Mouse (Mus musculus) hindbrain, embryonic 13.5 days (tissue): Measurements from ENCODE around the gene Arl15. TPM values are rescaled to one million over a fixed set of nuclear protein-coding genes. Genes with fewer than 3 reads are reported as not detected.
A peak's percentile ranks its signal among the peaks of the same experiment; 100 is the strongest.

ENCODE experiments used
- ATAC-seq: fragments of 200-750 bp; cut with Nextera tagmentation; 2 replicates; pipeline ENCODE4 v1.8.0; 2017; ENCODE audit warnings: moderate TSS enrichment; ENCODE audit not compliant: low FRiP score
- H3K27ac ChIP-seq: fragments of 300-500 bp; sonication (generic); 2 replicates; pipeline ENCODE4 v1.5.1; 2015; ENCODE audit warnings: inconsistent platforms, mild to moderate bottlenecking, moderate library complexity
- H3K27me3 ChIP-seq: fragments of 300-500 bp; sonication (generic); 2 replicates; pipeline ENCODE4 v1.6.1; 2015; ENCODE audit warnings: mild to moderate bottlenecking, inconsistent platforms
- H3K36me3 ChIP-seq: fragments of 300-500 bp; sonication (generic); 2 replicates; pipeline ENCODE4 v1.6.1; 2015; ENCODE audit warnings: mild to moderate bottlenecking, inconsistent platforms
- H3K4me1 ChIP-seq: fragments of 300-500 bp; sonication (generic); replicated peaks from 2 replicates; pipeline ENCODE4 v1.6.1; 2015; ENCODE audit warnings: inconsistent platforms
- H3K4me2 ChIP-seq: fragments of 300-500 bp; sonication (generic); 2 replicates; pipeline ENCODE4 v1.6.1; 2015; ENCODE audit warnings: inconsistent platforms, mild to moderate bottlenecking, moderate library complexity
- H3K4me3 ChIP-seq: fragments of 300-500 bp; sonication (generic); 2 replicates; pipeline ENCODE4 v1.5.1; 2015; ENCODE audit warnings: mild to moderate bottlenecking, inconsistent platforms
- H3K9ac ChIP-seq: fragments of 300-500 bp; sonication (generic); 2 replicates; pipeline ENCODE4 v1.6.1; 2015; ENCODE audit warnings: mild to moderate bottlenecking, inconsistent platforms
- H3K9me3 ChIP-seq: fragments of 300-500 bp; sonication (generic); 2 replicates; pipeline ENCODE4 v1.6.1; 2016; ENCODE audit warnings: inconsistent platforms
- WGBS: fragments of 180-500 bp; shearing (Covaris S2); methylation state at CpG from one replicate; pipeline ENCODE4 v1.1.7; 2015; 5-methylcytosine and 5-hydroxymethylcytosine counted together
- polyA plus RNA-seq: library from polyadenylated mRNA; unstranded; fragments of >200 nt; fragmentation: Nextera tagmentation; extraction: Ambion mirVana; gene quantifications from 2 replicates; pipeline ENCODE4 v1.2.1, GENCODE M21; 2015

The Arl15 gene
- polyA plus RNA-seq: 17.1 and 17.3 TPM in 2 replicates

DNA sequence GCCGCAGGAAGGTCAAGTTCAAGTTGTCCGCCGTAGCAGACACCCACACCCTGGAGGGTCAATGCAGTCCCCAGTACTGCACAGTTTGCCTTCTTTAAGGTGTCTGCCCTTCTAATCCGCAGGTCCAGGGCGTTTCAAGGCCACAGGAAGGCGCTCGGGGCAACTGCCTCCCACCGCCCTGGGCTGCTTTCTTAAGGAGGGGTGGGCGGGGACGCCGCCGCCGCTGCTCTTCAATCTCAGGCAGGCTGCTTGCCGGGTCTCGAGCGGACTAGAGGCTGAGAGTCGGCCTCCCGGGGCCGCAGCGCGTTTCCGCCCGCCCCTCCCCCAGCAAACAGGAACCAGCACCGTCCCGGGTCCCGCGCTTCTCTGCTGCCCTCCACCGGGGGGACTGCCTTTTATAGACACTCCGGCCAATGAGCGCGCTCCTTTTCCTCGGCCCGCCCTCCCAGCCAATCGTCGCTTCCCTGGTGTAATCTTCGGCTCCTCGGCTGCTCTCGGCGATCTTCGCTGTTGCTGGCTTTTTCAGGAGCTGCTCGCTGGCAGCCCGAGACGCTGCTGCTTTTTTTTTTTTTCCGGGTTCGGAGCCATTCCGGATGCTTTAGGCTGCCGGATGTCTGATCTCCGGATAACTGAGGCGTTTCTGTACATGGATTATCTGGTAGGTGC is at the start of gene Arl15:
Gene Arl15, plus strand, starts transcription at position 467 of the 666 bp plus-strand sequence.
- no peaks in the 10 kb centered on the region for H3K27me3 ChIP-seq
- no peaks in the 10 kb centered on the region for H3K36me3 ChIP-seq
- peak within 1 kb of the TSS; percentile 68 for H3K4me2 ChIP-seq
- H3K9ac ChIP-seq: peak within 1 kb of the TSS; percentile 92
- H3K4me3 ChIP-seq: peak within 1 kb of the TSS; percentile 81
- H3K9me3 ChIP-seq: no peaks in the 10 kb centered on the region
- under 1% methylated on average over 49 of the region's 49 CpGs for WGBS
- peak within 1 kb of the TSS; percentile 96 for H3K27ac ChIP-seq
- H3K4me1 ChIP-seq: peaks cover 23% of the 10 kb centered on the region
- peak; percentile 97 for ATAC-seq

DNA sequence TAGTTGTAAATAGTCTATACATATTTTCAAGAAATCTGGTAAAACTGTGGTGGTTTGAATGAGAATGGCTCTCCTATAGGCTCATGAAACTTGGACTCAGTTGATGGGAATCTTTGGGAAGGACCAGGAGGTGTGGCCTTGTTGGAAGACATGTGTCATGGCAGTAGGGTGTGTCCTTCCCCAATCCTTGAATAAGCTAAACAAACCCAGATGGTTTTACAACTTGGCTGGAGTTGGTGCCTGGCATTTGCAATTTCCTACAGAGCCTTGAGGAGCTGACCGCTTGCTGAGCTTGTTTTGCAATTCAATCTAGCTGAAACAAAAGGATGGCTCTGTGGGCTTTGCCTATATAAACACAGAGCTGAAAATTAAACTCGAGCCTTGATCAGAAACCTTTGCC is 49.0 kb upstream of the Arl15 start:
- no peak overlapping the region for H3K9ac ChIP-seq
- no peak overlapping the region for H3K4me2 ChIP-seq
- H3K9me3 ChIP-seq: no peaks in the 10 kb centered on the region
- ATAC-seq: no peak
- H3K27me3 ChIP-seq: no peaks in the 10 kb centered on the region
- H3K36me3 ChIP-seq: no peaks in the 10 kb centered on the region
- no peaks in the 10 kb centered on the region for H3K4me1 ChIP-seq
- no peak overlapping the region for H3K27ac ChIP-seq
- WGBS: 45% methylated on average over 2 of the region's 2 CpGs
- H3K4me3 ChIP-seq: no peak overlapping the region

DNA sequence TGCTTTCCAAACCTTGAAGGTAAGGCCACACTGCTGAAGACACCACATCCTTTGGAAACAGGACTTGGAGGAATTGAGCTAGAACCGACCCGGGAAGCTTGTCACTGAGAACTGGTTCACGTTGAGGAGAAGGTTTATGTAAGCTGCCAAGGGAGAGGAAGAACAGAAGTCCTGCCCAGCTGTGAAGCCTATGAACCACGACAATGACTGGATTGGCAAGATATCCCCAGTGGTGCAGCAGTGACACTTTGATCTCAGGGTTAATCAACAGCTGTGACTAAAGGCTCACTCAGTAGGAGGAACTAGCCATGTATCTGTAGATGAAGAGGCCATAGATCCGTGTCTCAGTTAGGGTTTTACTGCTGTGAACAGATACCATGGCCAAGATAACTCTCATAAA is 43.5 kb upstream of the Arl15 start:
- no peak for ATAC-seq
- no peaks in the 10 kb centered on the region for H3K36me3 ChIP-seq
- no peaks in the 10 kb centered on the region for H3K27me3 ChIP-seq
- H3K4me2 ChIP-seq: no peak overlapping the region
- H3K4me3 ChIP-seq: no peak overlapping the region
- H3K9me3 ChIP-seq: no peaks in the 10 kb centered on the region
- no peak overlapping the region for H3K27ac ChIP-seq
- WGBS: 63% methylated on average over 5 of the region's 5 CpGs
- H3K4me1 ChIP-seq: no peaks in the 10 kb centered on the region
- H3K9ac ChIP-seq: no peak overlapping the region

DNA sequence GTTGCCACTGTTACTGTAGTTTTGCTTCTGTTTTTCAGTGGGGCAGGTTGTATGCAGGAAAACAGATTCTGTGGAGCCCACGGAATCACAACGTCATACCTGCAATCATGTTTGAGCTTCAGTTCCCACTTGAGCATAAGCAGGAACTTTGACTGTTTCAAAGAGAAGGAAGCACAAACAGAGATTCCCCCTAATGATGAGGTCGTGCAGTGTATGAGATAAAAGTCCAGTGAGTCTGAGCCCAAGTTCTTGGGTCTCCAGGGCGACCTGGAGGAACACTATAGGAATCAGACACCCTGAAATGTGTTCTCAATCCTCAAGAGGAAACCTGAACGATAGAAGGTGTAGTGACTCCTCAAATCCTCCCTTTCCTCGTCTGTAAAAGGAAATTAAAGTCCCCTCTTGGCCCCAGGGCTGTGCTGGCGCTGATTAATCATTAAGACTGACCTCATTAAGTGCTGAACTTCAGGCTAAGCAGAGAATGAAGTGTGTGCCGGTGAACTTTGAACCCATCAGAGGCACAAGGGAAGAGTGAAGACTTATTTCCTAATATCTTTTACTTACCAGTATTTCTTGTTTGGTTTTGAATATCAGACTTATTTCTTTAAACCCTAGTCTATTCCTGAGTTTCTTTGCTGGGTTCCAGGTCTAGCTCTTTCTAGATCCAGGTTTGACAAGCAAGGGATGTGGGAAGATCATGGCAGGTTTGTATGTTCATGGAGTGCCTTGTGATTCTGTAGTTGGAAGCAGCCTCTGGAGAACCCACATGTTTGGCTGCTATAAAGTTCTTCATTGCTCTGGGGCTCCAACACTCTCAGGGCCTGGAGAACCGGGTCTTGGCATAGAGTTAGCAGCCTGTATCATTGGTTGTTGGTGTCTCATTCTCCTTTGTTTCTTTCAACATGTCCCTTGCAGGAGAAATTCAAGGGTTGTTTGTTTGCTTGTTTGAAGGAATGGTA is 39.3 kb upstream of the Arl15 start:
- no peaks in the 10 kb centered on the region for H3K36me3 ChIP-seq
- no peaks in the 10 kb centered on the region for H3K9me3 ChIP-seq
- H3K4me3 ChIP-seq: no peak overlapping the region
- H3K4me2 ChIP-seq: no peak overlapping the region
- no peaks in the 10 kb centered on the region for H3K4me1 ChIP-seq
- no peaks in the 10 kb centered on the region for H3K27me3 ChIP-seq
- no peak for ATAC-seq
- H3K27ac ChIP-seq: no peak overlapping the region
- H3K9ac ChIP-seq: no peak overlapping the region
- WGBS: 77% methylated on average over 9 of the region's 9 CpGs

DNA sequence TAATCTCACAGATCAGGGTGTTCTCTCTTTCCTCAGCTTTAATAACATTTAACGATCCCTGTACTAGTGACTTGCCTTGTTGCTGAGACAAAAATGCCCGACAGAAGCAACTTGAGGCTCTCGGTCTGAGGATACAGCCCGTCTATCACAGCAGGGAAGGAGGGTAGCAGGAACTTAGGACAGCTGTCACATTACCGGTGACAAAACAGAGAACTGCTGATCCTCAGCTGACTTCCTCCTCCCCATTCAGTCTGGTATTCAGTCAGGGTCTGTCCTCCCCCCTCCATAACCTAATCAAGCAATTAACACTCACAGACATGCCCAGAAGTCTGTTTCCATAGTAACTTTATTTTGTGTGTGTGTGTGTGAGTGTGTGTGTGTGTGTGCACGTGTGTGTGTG is 38.5 kb upstream of the Arl15 start:
- Histone ChIP-seq H3K9me3 (no peaks in the 10 kb centered on the region), H3K27ac (no peak overlapping the region), H3K36me3 (no peaks in the 10 kb centered on the region), H3K27me3 (no peaks in the 10 kb centered on the region), H3K4me3 (no peak overlapping the region), H3K9ac (no peak overlapping the region), H3K4me2 (no peak overlapping the region), H3K4me1 (no peaks in the 10 kb centered on the region)
- WGBS: 37% methylated on average over 6 of the region's 6 CpGs
- ATAC-seq: no peak

DNA sequence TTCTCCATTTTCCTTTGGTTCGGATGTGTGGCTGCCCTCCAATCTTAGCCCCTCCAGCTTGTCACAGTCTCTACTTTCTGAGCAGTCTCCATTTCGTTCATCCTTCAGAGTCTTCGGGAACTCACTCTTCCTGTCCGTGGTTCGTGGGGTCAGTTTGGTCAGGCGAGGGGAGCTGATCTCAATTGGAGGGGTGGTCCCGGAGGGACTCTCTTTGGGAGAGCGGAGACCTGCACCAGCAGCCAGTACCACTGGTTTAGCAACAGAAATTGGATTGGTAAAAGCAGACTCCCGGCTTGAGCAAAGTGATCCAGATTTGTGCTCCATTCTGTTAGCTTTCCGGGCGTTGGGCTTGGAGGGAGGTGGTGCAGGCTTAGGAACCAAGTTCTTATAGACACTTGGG is 32.6 kb upstream of the Arl15 start:
- Histone ChIP-seq H3K27ac (no peak overlapping the region), H3K4me3 (no peak overlapping the region), H3K27me3 (no peaks in the 10 kb centered on the region), H3K9me3 (no peaks in the 10 kb centered on the region), H3K4me1 (no peaks in the 10 kb centered on the region), H3K4me2 (no peak overlapping the region), H3K36me3 (no peaks in the 10 kb centered on the region), H3K9ac (no peak overlapping the region)
- WGBS: 94% methylated on average over 11 of the region's 11 CpGs
- no peak for ATAC-seq

DNA sequence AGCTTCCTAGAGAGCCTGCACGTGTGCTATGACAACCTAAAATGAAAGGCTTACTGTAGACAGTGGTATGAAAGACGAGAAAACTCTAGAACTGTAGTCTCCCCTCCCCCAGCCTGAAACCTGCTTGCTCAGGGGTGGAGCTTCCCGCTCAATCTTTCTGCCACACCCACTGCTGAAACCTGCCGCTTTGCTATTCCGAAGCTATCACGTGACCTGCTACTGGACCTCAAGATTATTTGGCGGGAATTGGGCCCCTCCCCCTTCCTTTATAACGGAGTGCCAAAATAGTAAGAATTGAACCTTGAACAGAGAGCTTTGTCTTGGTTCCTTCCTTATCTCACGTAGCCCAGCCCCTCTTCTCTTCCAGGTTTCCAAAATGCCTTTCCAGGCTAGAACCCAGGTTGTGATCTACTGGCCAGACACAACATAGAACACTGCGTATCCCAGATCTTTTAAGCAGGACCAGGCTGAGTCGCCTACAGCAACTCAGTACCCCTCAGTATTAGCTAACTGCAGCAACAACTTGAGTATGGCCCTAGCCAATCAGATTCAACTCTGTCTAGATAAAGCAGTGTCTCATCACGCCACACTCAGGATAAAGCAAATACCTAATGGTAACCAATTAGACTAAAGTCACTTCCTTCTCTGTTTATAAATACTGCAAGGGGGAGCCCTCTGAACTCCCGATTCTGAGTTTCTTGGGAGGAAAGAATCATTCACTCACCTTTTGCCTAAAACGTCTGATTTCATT is 31.4 kb upstream of the Arl15 start:
- Histone ChIP-seq H3K27me3 (no peaks in the 10 kb centered on the region), H3K36me3 (no peaks in the 10 kb centered on the region), H3K4me2 (no peak overlapping the region), H3K4me1 (no peaks in the 10 kb centered on the region), H3K27ac (no peak overlapping the region), H3K9me3 (no peaks in the 10 kb centered on the region), H3K9ac (no peak overlapping the region), H3K4me3 (no peak overlapping the region)
- ATAC-seq: no peak
- WGBS: 88% methylated on average over 14 of the region's 14 CpGs

DNA sequence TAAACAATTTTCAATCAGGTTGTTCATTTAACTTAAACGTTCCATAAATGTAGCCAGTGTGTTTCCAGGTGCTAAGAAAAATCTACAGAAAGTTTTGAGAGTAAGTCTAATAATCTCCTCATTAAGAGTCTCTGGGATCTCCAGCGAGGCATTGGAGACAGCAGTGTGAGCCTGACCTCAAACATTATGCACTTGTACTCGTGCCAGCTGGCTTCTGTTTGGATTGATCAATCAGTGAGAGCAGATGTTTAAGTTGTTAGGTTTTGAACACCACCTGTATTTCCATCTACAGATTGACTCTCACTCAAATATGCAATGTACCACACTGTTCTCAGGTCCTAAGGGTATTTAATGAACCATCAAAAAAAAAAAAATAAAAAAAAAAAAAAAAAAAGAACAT is 28.9 kb upstream of the Arl15 start:
- no peaks in the 10 kb centered on the region for H3K27me3 ChIP-seq
- WGBS: 48% methylated on average over 3 of the region's 3 CpGs
- no peaks in the 10 kb centered on the region for H3K36me3 ChIP-seq
- no peaks in the 10 kb centered on the region for H3K9me3 ChIP-seq
- ATAC-seq: no peak
- H3K9ac ChIP-seq: no peak overlapping the region
- H3K4me1 ChIP-seq: no peaks in the 10 kb centered on the region
- H3K4me2 ChIP-seq: no peak overlapping the region
- H3K27ac ChIP-seq: no peak overlapping the region
- H3K4me3 ChIP-seq: no peak overlapping the region

DNA sequence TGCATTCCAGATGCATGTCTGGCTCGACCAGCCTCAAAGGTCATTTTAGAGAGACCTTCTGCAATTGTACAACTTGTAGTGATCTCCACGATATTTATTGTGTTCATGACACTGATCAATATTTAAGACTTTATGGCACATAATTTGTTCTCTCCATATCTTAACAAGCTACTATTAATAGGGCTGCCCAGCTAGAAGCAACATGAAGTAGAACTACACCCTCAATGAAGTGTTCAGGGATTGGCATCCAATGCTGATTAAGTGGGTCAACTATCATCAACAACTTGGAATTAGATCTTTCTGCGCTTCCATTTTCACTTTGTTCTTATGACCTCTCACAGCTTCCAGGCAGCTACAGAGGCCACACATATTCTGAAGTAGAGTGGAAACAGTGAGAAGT is 24.5 kb upstream of the Arl15 start:
- WGBS: 90% methylated on average over 3 of the region's 3 CpGs
- Histone ChIP-seq H3K4me1 (no peaks in the 10 kb centered on the region), H3K4me2 (no peak overlapping the region), H3K36me3 (no peaks in the 10 kb centered on the region), H3K9ac (no peak overlapping the region), H3K27me3 (no peaks in the 10 kb centered on the region), H3K9me3 (no peaks in the 10 kb centered on the region), H3K27ac (no peak overlapping the region), H3K4me3 (no peak overlapping the region)
- no peak for ATAC-seq

DNA sequence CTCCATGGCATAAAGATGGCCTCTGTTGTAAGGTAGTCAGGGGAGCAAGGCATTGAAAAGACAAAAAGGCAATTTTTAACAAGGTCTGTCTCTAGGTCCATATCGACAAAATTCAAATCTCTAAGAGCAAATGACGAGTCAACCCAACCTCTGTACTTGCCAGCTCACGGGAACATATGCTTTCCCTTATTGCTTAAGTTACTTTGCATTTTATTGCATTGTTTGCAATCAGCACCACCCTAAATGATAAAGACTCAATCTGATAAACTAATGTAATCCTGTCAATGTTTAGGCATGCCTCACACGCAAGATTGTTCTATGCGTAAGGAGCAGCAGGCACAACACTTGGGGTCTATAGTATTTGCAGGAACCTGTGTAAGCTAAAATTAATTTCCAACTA is 24.0 kb upstream of the Arl15 start:
- H3K27me3 ChIP-seq: no peaks in the 10 kb centered on the region
- H3K9me3 ChIP-seq: no peaks in the 10 kb centered on the region
- WGBS: 96% methylated on average over 5 of the region's 5 CpGs
- ATAC-seq: no peak
- H3K36me3 ChIP-seq: no peaks in the 10 kb centered on the region
- H3K27ac ChIP-seq: no peak overlapping the region
- H3K4me1 ChIP-seq: no peaks in the 10 kb centered on the region
- H3K9ac ChIP-seq: no peak overlapping the region
- H3K4me2 ChIP-seq: no peak overlapping the region
- H3K4me3 ChIP-seq: no peak overlapping the region

DNA sequence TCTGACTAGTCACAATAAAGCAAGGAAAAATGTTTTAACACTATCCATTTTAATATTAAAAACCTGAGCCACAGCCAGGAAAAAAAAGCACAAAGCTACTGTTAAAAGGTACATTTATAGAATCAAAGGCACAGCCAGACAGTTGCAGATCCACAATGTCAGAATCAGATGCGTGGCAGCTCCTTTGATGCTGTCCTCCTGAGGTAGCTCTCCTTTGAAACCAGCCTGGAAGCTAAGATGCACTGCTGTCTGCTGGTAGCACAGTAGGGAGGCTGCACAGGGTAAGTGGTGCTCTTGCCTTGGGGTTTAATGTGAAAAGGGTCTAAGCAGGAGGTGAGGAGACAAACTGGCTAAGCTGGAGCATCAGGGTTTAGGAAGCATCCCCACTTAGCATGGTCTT is 23.0 kb upstream of the Arl15 start:
- Histone ChIP-seq H3K27me3 (no peaks in the 10 kb centered on the region), H3K4me3 (no peak overlapping the region), H3K4me1 (no peaks in the 10 kb centered on the region), H3K27ac (no peak overlapping the region), H3K36me3 (no peaks in the 10 kb centered on the region), H3K9ac (no peak overlapping the region), H3K4me2 (no peak overlapping the region), H3K9me3 (no peaks in the 10 kb centered on the region)
- 21% methylated on average over 1 of the region's 1 CpGs for WGBS
- ATAC-seq: no peak

DNA sequence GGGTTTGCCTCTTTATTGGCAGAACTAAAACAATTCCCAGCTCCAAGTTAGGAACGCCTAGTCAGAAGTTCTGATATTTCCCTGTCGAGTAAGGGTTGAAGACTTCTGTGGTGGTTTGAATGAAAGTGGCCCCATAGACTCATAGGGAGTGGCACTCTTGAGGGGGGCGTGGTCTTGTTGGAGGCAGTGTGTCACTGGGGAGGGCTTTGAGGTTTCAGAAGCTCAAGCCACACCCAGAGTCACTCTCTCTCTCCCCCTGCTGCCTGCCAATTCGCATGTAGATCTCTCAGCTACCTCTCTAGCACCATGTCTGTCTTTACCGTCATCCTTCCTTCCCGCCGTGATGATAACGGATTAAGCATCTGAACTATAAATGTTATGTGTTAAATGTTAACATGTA is 19.5 kb upstream of the Arl15 start:
- Histone ChIP-seq H3K36me3 (no peaks in the 10 kb centered on the region), H3K27ac (no peak overlapping the region)
- no peak for ATAC-seq

More for the DNA sequence above, 19.5 kb upstream of the Arl15 start:
- 91% methylated on average over 8 of the region's 8 CpGs for WGBS
- Histone ChIP-seq H3K9ac (no peak overlapping the region), H3K4me1 (no peaks in the 10 kb centered on the region), H3K9me3 (no peaks in the 10 kb centered on the region), H3K27me3 (no peaks in the 10 kb centered on the region), H3K4me3 (no peak overlapping the region), H3K4me2 (no peak overlapping the region)
